Mouse (Mus musculus): Measurements from ENCODE around the gene Tm9sf4. TPM values are rescaled to one million over a fixed set of nuclear protein-coding genes. Genes with fewer than 3 reads are reported as not detected.
A peak's percentile ranks its signal among the peaks of the same experiment; 100 is the strongest.

The Tm9sf4 gene
- polyA plus RNA-seq, 1 experiment from 2014 or later = 32.4 TPM

GRCm38 (mm10) chr2:153157270-153157669 lies 3.8 kb upstream of the Tm9sf4 start:
- DNase-seq (ENCODE audit: low spot score) = peak; percentile 22

GRCm38 (mm10) chr2:153160133-153160532 lies 970 bp upstream of the Tm9sf4 start:
- DNase-seq (ENCODE audit: low spot score) = no peak

GRCm38 (mm10) chr2:153161684-153162080 lies 579 bp downstream of the Tm9sf4 start:
- DNase-seq (ENCODE audit: low spot score) = no peak

GRCm38 (mm10) chr2:153167136-153167535 lies 6.0 kb downstream of the Tm9sf4 start:
- DNase-seq (ENCODE audit: low spot score) = no peak

- DNase-seq (ENCODE audit: low spot score) = no peak
Measured at GRCm38 (mm10) chr2:153168134-153168820, 7.2 kb downstream of the Tm9sf4 start.

- DNase-seq (ENCODE audit: low spot score) = no peak
Measured at GRCm38 (mm10) chr2:153170490-153171224, 9.6 kb downstream of the Tm9sf4 start.

- no peak for DNase-seq (ENCODE audit: low spot score)
Measured at GRCm38 (mm10) chr2:153171966-153172365, 10.9 kb downstream of the Tm9sf4 start.

GRCm38 (mm10) chr2:153175995-153176570 lies 15.0 kb downstream of the Tm9sf4 start:
- DNase-seq (ENCODE audit: low spot score) = no peak

GRCm38 (mm10) chr2:153177188-153177587 lies 16.1 kb downstream of the Tm9sf4 start:
- no peak for DNase-seq (ENCODE audit: low spot score)

GRCm38 (mm10) chr2:153179126-153179860 lies 18.2 kb downstream of the Tm9sf4 start:
- no peak for DNase-seq (ENCODE audit: low spot score)

- no peak for DNase-seq (ENCODE audit: low spot score)
Measured at GRCm38 (mm10) chr2:153179961-153180360, 18.9 kb downstream of the Tm9sf4 start.

GRCm38 (mm10) chr2:153186176-153186591 lies 25.1 kb downstream of the Tm9sf4 start:
- no peak for DNase-seq (ENCODE audit: low spot score)

GRCm38 (mm10) chr2:153187848-153188247 lies 26.7 kb downstream of the Tm9sf4 start:
- no peak for DNase-seq (ENCODE audit: low spot score)

- no peak for DNase-seq (ENCODE audit: low spot score)
Measured at GRCm38 (mm10) chr2:153191242-153191641, 30.1 kb downstream of the Tm9sf4 start.

- no peak for DNase-seq (ENCODE audit: low spot score)
Measured at GRCm38 (mm10) chr2:153194255-153194654, 33.2 kb downstream of the Tm9sf4 start.

GRCm38 (mm10) chr2:153198485-153198884 lies 37.4 kb downstream of the Tm9sf4 start:
- no peak for DNase-seq (ENCODE audit: low spot score)

GRCm38 (mm10) chr2:153199114-153199513 lies 38.0 kb downstream of the Tm9sf4 start:
- no peak for DNase-seq (ENCODE audit: low spot score)

- no peak for DNase-seq (ENCODE audit: low spot score)
Measured at GRCm38 (mm10) chr2:153202766-153203165, 41.7 kb downstream of the Tm9sf4 start.

GRCm38 (mm10) chr2:153208149-153208548 lies 47.0 kb downstream of the Tm9sf4 start:
- no peak for DNase-seq (ENCODE audit: low spot score)

- no peak for DNase-seq (ENCODE audit: low spot score)
Measured at GRCm38 (mm10) chr2:153209286-153209685, 48.2 kb downstream of the Tm9sf4 start.

- peak; percentile 39 for DNase-seq (ENCODE audit: low spot score)
Measured at GRCm38 (mm10) chr2:153211451-153211850, 50.3 kb downstream of the Tm9sf4 start.

- no peak for DNase-seq (ENCODE audit: low spot score)
Measured at GRCm38 (mm10) chr2:153213351-153213750, 52.2 kb downstream of the Tm9sf4 start.
